Mouse (Mus musculus): ENCODE results near the gene Emc4. TPM values are rescaled to one million over a fixed set of nuclear protein-coding genes. Genes with fewer than 3 reads are reported as not detected.

Gene Emc4
- total RNA-seq (2023): 21.4 to 29.9 TPM (median 26.6 TPM) in 4 replicates

DNA sequence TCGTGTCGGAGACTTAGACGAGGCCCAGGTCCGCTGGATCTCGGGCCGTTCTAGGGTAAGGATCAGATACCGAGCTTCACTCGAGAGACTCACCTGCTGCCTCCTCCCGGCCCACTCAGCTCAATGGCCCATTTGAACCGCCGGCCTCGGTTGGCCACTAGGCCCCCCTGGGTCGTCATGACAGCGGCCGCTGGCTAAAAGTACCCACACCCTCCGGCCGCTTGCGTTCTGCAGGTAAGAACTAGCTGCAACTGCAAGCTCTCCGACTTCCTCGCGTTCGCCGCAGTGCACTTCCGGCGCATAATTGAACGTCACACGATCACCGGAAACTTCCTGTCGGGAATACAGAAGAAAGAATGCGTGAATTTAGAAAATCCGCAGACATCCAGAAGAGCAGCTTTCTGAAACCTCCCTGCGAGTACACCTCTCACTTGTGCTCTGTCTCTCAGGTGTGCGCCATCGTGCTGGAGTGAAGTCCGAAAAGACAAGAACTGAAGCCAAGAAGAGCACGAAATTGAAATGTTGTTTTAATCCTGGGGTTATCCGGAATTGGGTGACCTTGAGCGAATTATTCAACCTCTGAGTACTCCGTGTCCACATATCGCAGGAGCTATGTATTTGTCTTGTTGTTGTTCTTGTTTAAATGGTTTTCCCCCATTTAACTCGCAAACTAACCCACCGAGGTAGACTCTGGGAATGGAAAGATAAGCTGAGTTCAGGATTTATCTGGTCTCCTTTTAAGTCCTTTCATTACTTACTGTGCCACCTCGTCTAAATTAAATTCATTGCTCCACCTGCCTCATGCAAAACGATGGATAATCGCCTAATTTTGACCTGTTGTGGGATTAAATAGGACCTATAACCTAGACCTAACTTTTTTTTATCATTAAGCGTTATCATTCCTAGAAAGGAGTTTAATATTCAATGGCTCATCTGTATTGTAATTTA, at the start of gene Emc4:
Emc4 (minus strand) TSS at position 302 of the 948 bp plus-strand sequence.

DNA sequence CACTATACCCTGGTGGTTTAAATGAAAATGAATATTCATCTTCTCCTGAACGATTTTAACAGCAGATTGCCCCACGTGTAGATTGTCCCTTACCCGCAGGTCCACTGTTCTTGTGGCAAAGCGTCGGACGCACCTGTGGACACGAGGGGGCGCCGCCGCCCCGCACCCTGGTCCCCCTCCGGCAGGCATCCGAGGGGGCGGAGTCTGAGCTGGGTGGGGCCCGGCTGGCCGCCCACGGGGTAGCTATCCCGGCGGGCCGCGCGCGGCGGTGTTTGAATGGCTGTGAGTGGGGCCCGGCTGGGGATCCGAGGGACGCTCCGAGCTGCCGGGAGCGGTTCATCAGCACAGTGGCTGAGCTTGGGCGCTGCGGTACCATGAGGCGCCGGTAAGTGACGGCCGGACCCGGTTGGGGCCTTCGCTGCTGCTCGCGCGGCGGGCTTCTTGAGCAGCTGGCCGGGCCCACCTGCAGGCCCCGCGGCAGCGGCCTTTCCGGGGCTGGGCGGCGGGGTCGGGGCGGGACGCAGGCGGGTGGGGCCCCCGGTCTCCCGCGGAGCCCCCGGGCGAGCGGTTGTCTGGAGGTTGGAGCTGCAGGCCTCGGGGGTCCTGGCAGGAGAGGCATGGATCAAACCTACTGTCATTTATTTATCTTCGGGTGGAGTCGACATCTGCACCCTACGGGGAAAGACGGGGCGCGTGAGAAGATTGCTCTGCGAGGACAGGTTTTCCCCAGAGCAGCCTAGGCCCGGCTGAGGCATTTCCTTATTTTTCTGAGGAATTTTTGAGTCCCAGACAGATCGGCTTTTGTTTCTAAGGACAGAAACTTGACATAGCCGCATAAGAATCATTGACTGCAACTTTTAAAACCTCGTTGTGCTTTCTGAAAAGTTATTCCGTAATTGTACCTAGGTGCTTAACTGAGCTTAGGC, 11.4 kb upstream of the Emc4 start, which contains the start of gene Katnbl1:
Katnbl1 (plus strand) TSS at position 239 of the 926 bp plus-strand sequence.

Other genes starting within 250 kb of the Emc4 start
- gene Olfr1316, start 233.1 kb downstream of the Emc4 start, total RNA-seq (2023): not detected in 4 replicates
- gene Olfr1317, start 227.7 kb downstream of the Emc4 start, total RNA-seq (2023): not detected in 4 replicates
- not detected in 4 replicates for gene Olfr1318, start 213.8 kb downstream of the Emc4 start, total RNA-seq (2023)
- 8.8 to 11.3 TPM (median 9.9 TPM) in 4 replicates for gene Lpcat4, start 128.6 kb downstream of the Emc4 start, total RNA-seq (2023)
- not detected in 4 replicates for gene Nutm1, start 108.7 kb downstream of the Emc4 start, total RNA-seq (2023)
- 66.2 to 72.1 TPM (median 69.1 TPM) in 4 replicates for gene Nop10, start 106.1 kb downstream of the Emc4 start, total RNA-seq (2023)
- gene Slc12a6, start 102.2 kb downstream of the Emc4 start, total RNA-seq (2023): 319 to 321 TPM (median 320 TPM) in 4 replicates
- gene Gm21985, start 101.7 kb downstream of the Emc4 start, total RNA-seq (2023): 0.40 to 1.4 TPM (median 1.3 TPM) in 3 of 4 replicates, not detected in the other
- gene Katnbl1, start 11.2 kb upstream of the Emc4 start, total RNA-seq (2023): 8.8 to 11.4 TPM (median 10.3 TPM) in 4 replicates
- 10.0 to 11.6 TPM (median 10.8 TPM) in 4 replicates for gene Emc7, start 87.0 kb upstream of the Emc4 start, total RNA-seq (2023)
- gene Chrm5, start 112.7 kb upstream of the Emc4 start, total RNA-seq (2023): not detected in 4 replicates
- gene Aven, start 124.9 kb upstream of the Emc4 start, total RNA-seq (2023): 13.8 to 15.9 TPM (median 14.7 TPM) in 4 replicates